Mouse (Mus musculus): Measurements from ENCODE around the gene Wnk2. TPM values are rescaled to one million over a fixed set of nuclear protein-coding genes. Genes with fewer than 3 reads are reported as not detected.

The Wnk2 gene
- polyA plus RNA-seq, 1 experiment from 2014 or later, result 1.6 TPM

DNA sequence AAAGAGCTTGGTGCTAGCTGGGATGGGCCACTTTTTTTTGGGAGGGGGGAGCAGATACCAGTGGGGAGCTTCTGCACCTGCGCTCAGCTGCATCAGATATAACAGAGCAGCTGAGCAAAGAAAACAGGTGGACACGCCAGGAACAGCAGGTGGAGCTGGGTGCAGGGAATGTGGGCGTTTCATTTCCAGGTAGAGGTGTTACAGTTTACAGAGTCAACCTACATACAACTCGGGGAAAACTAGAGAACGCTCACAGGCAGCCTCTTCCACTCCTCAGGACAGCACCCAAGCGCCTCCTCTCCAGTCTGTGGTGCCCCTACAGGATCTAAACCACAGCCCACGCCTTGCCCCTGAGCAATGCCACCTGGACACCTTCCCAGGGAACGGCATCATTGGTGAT, 35.2 kb downstream of the Wnk2 start:
- H3K9me3 ChIP-seq (ENCODE audit: control insufficient read depth, low read length), result no peaks in the 10 kb centered on the region
- no peaks in the 10 kb centered on the region for H3K36me3 ChIP-seq (ENCODE audit: control insufficient read depth, insufficient read depth, low read length)
- no peaks in the 10 kb centered on the region for H3K4me1 ChIP-seq (replicated peaks; ENCODE audit: control insufficient read depth, insufficient read depth)
- peak; percentile 59 for DNase-seq (ENCODE audit: low spot score)
- H3K4me3 ChIP-seq (ENCODE audit: low read depth, low read length), result no peak overlapping the region
- no peak overlapping the region for H3K27ac ChIP-seq (replicated peaks)
- WGBS, result 54% methylated on average over 8 of the region's 8 CpGs
- no peaks in the 10 kb centered on the region for H3K27me3 ChIP-seq (ENCODE audit: control insufficient read depth, insufficient read depth, low read length)
- no peak overlapping the region for H3K4me2 ChIP-seq (replicated peaks; ENCODE audit: low read depth)
- peak; percentile 72 for ATAC-seq (ENCODE audit: low FRiP score, low TSS enrichment)
- TF ChIP-seq EP300 (optimal IDR thresholded peaks at IDR 0.05) (no peak), CTCF (IDR thresholded peaks at IDR 0.05; ENCODE audit: low read depth) (peak; percentile 37)
- H3K9ac ChIP-seq (ENCODE audit: low read length), result no peak overlapping the region

DNA sequence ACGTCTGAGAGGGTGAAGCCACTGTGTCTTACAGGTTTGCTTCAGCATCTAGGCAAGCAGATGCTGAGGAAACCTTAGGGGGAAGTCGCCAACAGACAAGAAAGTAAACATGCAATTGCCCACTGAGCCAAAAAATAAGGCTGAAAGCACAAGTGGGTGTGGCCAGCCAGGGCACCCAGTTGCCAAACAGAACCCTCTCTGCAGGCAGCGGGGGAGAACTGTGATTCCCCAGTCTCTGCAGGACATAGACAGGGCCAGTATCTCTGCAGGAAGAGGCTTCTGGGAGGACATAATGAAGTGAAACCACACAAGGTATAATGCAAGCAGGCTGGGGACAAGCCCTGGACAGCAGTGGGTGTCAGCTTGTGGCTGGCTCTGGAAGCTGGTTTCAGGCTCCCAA, 38.1 kb downstream of the Wnk2 start:
- Histone ChIP-seq H3K27me3 (ENCODE audit: control insufficient read depth, insufficient read depth, low read length) (no peaks in the 10 kb centered on the region), H3K4me2 (replicated peaks; ENCODE audit: low read depth) (no peak overlapping the region), H3K9ac (ENCODE audit: low read length) (no peak overlapping the region), H3K9me3 (ENCODE audit: control insufficient read depth, low read length) (no peaks in the 10 kb centered on the region), H3K27ac (replicated peaks) (no peak overlapping the region), H3K4me3 (ENCODE audit: low read depth, low read length) (no peak overlapping the region), H3K4me1 (replicated peaks; ENCODE audit: control insufficient read depth, insufficient read depth) (0 out of 2 replicates have a peak, but pooled peaks cover 2% of the 10 kb centered on the region), H3K36me3 (ENCODE audit: control insufficient read depth, insufficient read depth, low read length) (no peaks in the 10 kb centered on the region)
- ATAC-seq (ENCODE audit: low FRiP score, low TSS enrichment) (no peak), DNase-seq (ENCODE audit: low spot score) (no peak)
- TF ChIP-seq CTCF (IDR thresholded peaks at IDR 0.05; ENCODE audit: low read depth) (no peak), EP300 (optimal IDR thresholded peaks at IDR 0.05) (no peak)
- WGBS, result 65% methylated on average over 3 of the region's 3 CpGs

DNA sequence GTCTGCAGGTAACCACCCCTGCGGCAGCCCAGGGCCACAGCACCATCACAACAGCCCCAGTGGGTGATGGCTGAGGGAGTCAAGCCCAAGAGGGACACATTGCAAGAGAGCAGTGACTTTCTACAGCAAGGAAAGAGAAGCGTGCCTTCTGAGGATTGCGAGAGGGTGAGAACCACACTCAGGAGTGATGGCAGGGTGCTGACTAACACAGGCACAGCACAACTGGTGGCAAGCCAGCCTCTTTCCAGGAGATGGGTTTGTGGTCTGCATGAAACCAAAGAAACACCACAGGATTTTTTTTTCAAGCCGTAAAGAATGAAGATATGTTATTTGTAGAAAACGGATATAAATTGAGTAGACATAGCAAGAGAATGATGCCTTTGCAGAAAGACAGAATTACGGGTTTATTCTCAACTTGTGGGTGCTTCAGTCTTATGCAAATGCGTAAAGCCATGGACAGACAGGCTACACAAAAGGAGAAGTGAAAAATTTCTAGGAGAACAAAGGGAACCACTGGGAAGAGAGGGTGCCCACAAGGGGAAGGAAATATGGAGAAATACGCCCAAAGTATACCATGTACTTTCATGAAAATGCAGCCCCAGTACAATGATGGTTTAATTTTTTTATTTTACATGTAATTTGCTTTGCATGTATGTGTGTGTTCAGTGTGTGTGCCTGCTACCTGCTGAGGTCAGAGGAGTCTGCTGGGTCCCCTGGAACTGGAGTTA, 39.5 kb downstream of the Wnk2 start:
- H3K36me3 ChIP-seq (ENCODE audit: control insufficient read depth, insufficient read depth, low read length), result no peaks in the 10 kb centered on the region
- 83% methylated on average over 8 of the region's 8 CpGs for WGBS
- DNase-seq (ENCODE audit: low spot score) (no peak), ATAC-seq (ENCODE audit: low FRiP score, low TSS enrichment) (no peak)
- no peaks in the 10 kb centered on the region for H3K9me3 ChIP-seq (ENCODE audit: control insufficient read depth, low read length)
- H3K27me3 ChIP-seq (ENCODE audit: control insufficient read depth, insufficient read depth, low read length), result no peaks in the 10 kb centered on the region
- TF ChIP-seq EP300 (optimal IDR thresholded peaks at IDR 0.05) (no peak), CTCF (IDR thresholded peaks at IDR 0.05; ENCODE audit: low read depth) (no peak)
- no peak overlapping the region for H3K4me2 ChIP-seq (replicated peaks; ENCODE audit: low read depth)
- H3K4me1 ChIP-seq (replicated peaks; ENCODE audit: control insufficient read depth, insufficient read depth), result peaks cover 5% of the 10 kb centered on the region; the same call in 1 of the 2 replicates
- no peak overlapping the region for H3K9ac ChIP-seq (ENCODE audit: low read length)
- H3K27ac ChIP-seq (replicated peaks), result no peak overlapping the region
- H3K4me3 ChIP-seq (ENCODE audit: low read depth, low read length), result no peak overlapping the region

DNA sequence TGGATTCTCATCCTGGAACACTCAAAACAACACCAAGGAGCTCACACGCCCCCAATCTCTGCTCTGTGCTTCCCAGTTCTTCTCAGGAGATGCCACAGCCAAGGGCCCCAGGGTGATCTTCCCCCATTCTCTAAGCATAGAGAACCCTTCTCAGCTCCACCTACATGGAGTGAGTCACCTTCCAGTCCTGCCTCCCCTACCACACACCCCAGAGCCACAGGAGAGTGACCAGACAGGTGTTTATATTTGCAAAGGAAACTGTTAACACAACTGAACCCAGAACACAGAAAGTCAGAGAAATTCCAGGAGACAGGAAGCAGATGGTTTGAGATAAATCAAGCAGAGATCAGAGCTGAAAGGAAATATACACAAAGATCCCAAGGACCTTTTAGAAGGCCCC, 43.9 kb downstream of the Wnk2 start:
- H3K27ac ChIP-seq (replicated peaks), result no peak overlapping the region
- H3K27me3 ChIP-seq (ENCODE audit: control insufficient read depth, insufficient read depth, low read length), result no peaks in the 10 kb centered on the region
- TF ChIP-seq EP300 (optimal IDR thresholded peaks at IDR 0.05), result no peak
- TF ChIP-seq CTCF (IDR thresholded peaks at IDR 0.05; ENCODE audit: low read depth), result no peak
- H3K36me3 ChIP-seq (ENCODE audit: control insufficient read depth, insufficient read depth, low read length), result no peaks in the 10 kb centered on the region
- H3K4me1 ChIP-seq (replicated peaks; ENCODE audit: control insufficient read depth, insufficient read depth), result peaks cover 5% of the 10 kb centered on the region; the same call in 1 of the 2 replicates
- DNase-seq (ENCODE audit: low spot score), result no peak
- 44% methylated on average over 1 of the region's 1 CpGs for WGBS
- H3K9me3 ChIP-seq (ENCODE audit: control insufficient read depth, low read length), result no peaks in the 10 kb centered on the region
- no peak overlapping the region for H3K9ac ChIP-seq (ENCODE audit: low read length)
- no peak overlapping the region for H3K4me2 ChIP-seq (replicated peaks; ENCODE audit: low read depth)
- no peak for ATAC-seq (ENCODE audit: low FRiP score, low TSS enrichment)
- no peak overlapping the region for H3K4me3 ChIP-seq (ENCODE audit: low read depth, low read length)

DNA sequence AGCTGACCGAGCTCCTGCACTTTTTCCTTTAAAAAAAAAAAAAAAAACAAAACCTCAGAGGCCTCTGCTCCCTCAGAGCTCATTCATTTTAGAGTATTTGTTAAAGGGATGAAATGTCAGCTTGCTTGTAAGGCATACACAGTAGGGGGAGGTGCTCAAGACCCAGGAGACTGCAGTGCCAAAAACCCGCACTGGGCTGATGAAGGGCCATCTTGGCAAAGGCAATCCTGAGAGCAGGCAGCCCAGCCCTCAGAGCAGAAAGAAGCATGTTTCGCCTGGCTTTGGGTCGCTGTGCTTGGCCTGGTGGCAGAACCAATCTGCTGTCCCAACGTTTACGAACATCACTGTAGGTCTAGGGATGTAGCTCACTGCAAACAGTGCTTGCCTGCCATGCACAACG, 44.6 kb downstream of the Wnk2 start:
- DNase-seq (ENCODE audit: low spot score) (no peak), ATAC-seq (ENCODE audit: low FRiP score, low TSS enrichment) (no peak)
- H3K9me3 ChIP-seq (ENCODE audit: control insufficient read depth, low read length), result no peaks in the 10 kb centered on the region
- no peak overlapping the region for H3K4me2 ChIP-seq (replicated peaks; ENCODE audit: low read depth)
- no peak overlapping the region for H3K9ac ChIP-seq (ENCODE audit: low read length)
- H3K27ac ChIP-seq (replicated peaks), result peak overlapping the region; percentile 40; the same call in 1 of the 2 replicates
- no peaks in the 10 kb centered on the region for H3K36me3 ChIP-seq (ENCODE audit: control insufficient read depth, insufficient read depth, low read length)
- no peaks in the 10 kb centered on the region for H3K27me3 ChIP-seq (ENCODE audit: control insufficient read depth, insufficient read depth, low read length)
- no peak for TF ChIP-seq CTCF (IDR thresholded peaks at IDR 0.05; ENCODE audit: low read depth)
- TF ChIP-seq EP300 (optimal IDR thresholded peaks at IDR 0.05), result no peak
- 60% methylated on average over 7 of the region's 7 CpGs for WGBS
- no peak overlapping the region for H3K4me3 ChIP-seq (ENCODE audit: low read depth, low read length)
- H3K4me1 ChIP-seq (replicated peaks; ENCODE audit: control insufficient read depth, insufficient read depth), result peaks cover 5% of the 10 kb centered on the region; the same call in 1 of the 2 replicates

DNA sequence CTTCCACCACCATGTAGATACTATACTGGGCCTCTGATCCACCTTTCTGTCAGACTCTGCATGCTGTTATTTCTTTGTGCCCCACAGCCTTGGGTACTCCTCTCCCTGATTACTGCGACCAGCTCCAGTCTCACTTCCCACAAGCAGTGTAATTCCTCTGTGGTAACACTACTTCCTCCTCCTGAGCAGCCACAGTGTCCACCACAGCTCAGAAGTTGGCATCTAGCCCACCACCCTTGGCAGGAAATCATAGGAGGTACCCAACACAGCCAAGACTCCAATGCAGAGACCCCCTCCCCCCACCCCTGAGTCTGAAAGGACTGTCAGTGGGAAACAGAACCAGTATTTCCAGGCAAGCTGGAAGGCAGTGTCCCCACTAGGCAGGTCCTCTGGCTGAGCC, 47.4 kb downstream of the Wnk2 start:
- 75% methylated on average over 1 of the region's 1 CpGs for WGBS
- Histone ChIP-seq H3K9me3 (ENCODE audit: control insufficient read depth, low read length) (no peaks in the 10 kb centered on the region), H3K4me3 (ENCODE audit: low read depth, low read length) (no peak overlapping the region), H3K27ac (replicated peaks) (no peak overlapping the region; the same call in 1 of the 2 replicates), H3K4me1 (replicated peaks; ENCODE audit: control insufficient read depth, insufficient read depth) (peaks cover 5% of the 10 kb centered on the region; the same call in 1 of the 2 replicates), H3K4me2 (replicated peaks; ENCODE audit: low read depth) (no peak overlapping the region), H3K36me3 (ENCODE audit: control insufficient read depth, insufficient read depth, low read length) (peaks cover 2% of the 10 kb centered on the region; the same call in 1 of the 2 replicates), H3K9ac (ENCODE audit: low read length) (no peak overlapping the region), H3K27me3 (ENCODE audit: control insufficient read depth, insufficient read depth, low read length) (no peaks in the 10 kb centered on the region)
- DNase-seq (ENCODE audit: low spot score), result peak; percentile 29
- peak; percentile 8; the same call in 1 of the 2 replicates for ATAC-seq (ENCODE audit: low FRiP score, low TSS enrichment)
- TF ChIP-seq EP300 (optimal IDR thresholded peaks at IDR 0.05) (no peak), CTCF (IDR thresholded peaks at IDR 0.05; ENCODE audit: low read depth) (no peak)

Data from stomach, postnatal 0 days (tissue).